In genomic region chr17:46646322-46646662, GRCm38 (mm10) we compare ENCODE assay signal across 9 mouse cellular contexts. TPM values are rescaled to one million over a fixed set of nuclear protein-coding genes. Genes with fewer than 3 reads are reported as not detected.
A peak's percentile ranks its signal among the peaks of the same experiment; 100 is the strongest.
DNase-seq lines count a peak whose midpoint lies in the region; ATAC-seq and TF ChIP-seq lines count a peak whose summit lies in the region.
"Had no signal": no experiment of that assay in that cellular context is flagged by ENCODE, and none has a peak within 500 bp of the region (broad histone marks: within the 10 kb centered on the region; RNA-seq: fewer than 3 reads in every experiment).

No protein-coding gene starts in this region.

- no peaks in the 10 kb centered on the region for H3K27me3 ChIP-seq in lung, postnatal 0 days (replicated peaks; ENCODE audit: insufficient read depth, low read length)
- no peaks in the 10 kb centered on the region for H3K27me3 ChIP-seq in limb, embryonic 12.5 days
- no peaks in the 10 kb centered on the region for H3K27me3 ChIP-seq in small intestine, adult 2 months (ENCODE audit: control insufficient read depth, insufficient read depth, low read length)

- WGBS in lung, postnatal 0 days = 1% methylated on average over 19 of the region's 19 CpGs
- under 1% methylated on average over 19 of the region's 19 CpGs for WGBS in limb, embryonic 12.5 days
- WGBS in small intestine, adult 2 months = under 1% methylated on average over 19 of the region's 19 CpGs

- peak overlapping the region; percentile 83 for H3K4me3 ChIP-seq in lung, postnatal 0 days (ENCODE audit: low read depth, low read length)
- H3K4me3 ChIP-seq in limb, embryonic 12.5 days (replicated peaks) = peak overlapping the region; percentile 77
- peak overlapping the region; percentile 95 for H3K4me3 ChIP-seq in small intestine, adult 2 months (ENCODE audit: low read depth, low read length)

- no peak for TF ChIP-seq POLR2A in small intestine, adult 2 months (IDR thresholded peaks at IDR 0.05; ENCODE audit: low read depth, low read length)

- TF ChIP-seq CTCF in lung, postnatal 0 days (IDR thresholded peaks at IDR 0.05) = no peak
- no peak for TF ChIP-seq CTCF in small intestine, adult 2 months (IDR thresholded peaks at IDR 0.05; ENCODE audit: extremely low read depth, insufficient read length, insufficient replicate concordance, low read depth, low read length)

- H3K9ac ChIP-seq in lung, postnatal 0 days (replicated peaks; ENCODE audit: low read depth) = peak overlapping the region; percentile 70
- peak overlapping the region; percentile 70 for H3K9ac ChIP-seq in limb, embryonic 12.5 days (replicated peaks)

- DNase-seq in lung, postnatal 0 days (ENCODE audit: low spot score) = no peak
- DNase-seq in lung, postnatal 36 days = no peak
- no peak for DNase-seq in right cerebral cortex, postnatal 10 days (ENCODE audit: low spot score in 2 of 2)
- DNase-seq in adrenal gland, postnatal 36 days = no peak
- no peak for DNase-seq in cerebellum, adult 8-10 months

- peak; percentile 3 for ATAC-seq in lung, postnatal 0 days
- peak; percentile 54 for ATAC-seq in erythroblast, adult 5-6 weeks (replicated peaks; ENCODE audit: low FRiP score, poor library complexity, severe bottlenecking)
- no peak for ATAC-seq in limb, embryonic 12.5 days (ENCODE audit: insufficient number of reproducible peaks, insufficient read depth, low FRiP score, low TSS enrichment, low read depth)

- 0 out of 2 replicates have a peak, but pooled peaks cover 5% of the 10 kb centered on the region for H3K36me3 ChIP-seq in lung, postnatal 0 days (ENCODE audit: insufficient read depth, low read length)
- H3K36me3 ChIP-seq in limb, embryonic 12.5 days = peaks cover 28% of the 10 kb centered on the region
- peaks cover 25% of the 10 kb centered on the region for H3K36me3 ChIP-seq in small intestine, adult 2 months (ENCODE audit: control insufficient read depth, insufficient read depth, low read length)

- peak overlapping the region; percentile 71 for H3K4me2 ChIP-seq in lung, postnatal 0 days (replicated peaks; ENCODE audit: low read depth, low read length)
- peak overlapping the region; percentile 90 for H3K4me2 ChIP-seq in limb, embryonic 12.5 days

- H3K27ac ChIP-seq in lung, postnatal 0 days (ENCODE audit: low read length) = peak overlapping the region; percentile 84
- peak overlapping the region; percentile 79 for H3K27ac ChIP-seq in limb, embryonic 12.5 days
- H3K27ac ChIP-seq in small intestine, adult 2 months (ENCODE audit: insufficient read depth, low read depth, low read length) = peak overlapping the region; percentile 77

- peaks cover 25% of the 10 kb centered on the region for H3K4me1 ChIP-seq in lung, postnatal 0 days (ENCODE audit: insufficient read depth, low read depth, low read length)
- H3K4me1 ChIP-seq in limb, embryonic 12.5 days (replicated peaks) = peaks cover 34% of the 10 kb centered on the region
- H3K4me1 ChIP-seq in small intestine, adult 2 months (ENCODE audit: control insufficient read depth, insufficient read depth, insufficient read length, low read length) = peaks cover 5% of the 10 kb centered on the region

- H3K9me3 ChIP-seq in lung, postnatal 0 days (ENCODE audit: low read length) = no peaks in the 10 kb centered on the region
- no peaks in the 10 kb centered on the region for H3K9me3 ChIP-seq in limb, embryonic 12.5 days

- TF ChIP-seq EP300 in lung, postnatal 0 days (IDR thresholded peaks at IDR 0.05) = no peak

RNA-seq across cellular contexts. Expression of gene Mrpl2, which starts 0.3 kb away (rescaled TPM):
- 69.2 and 88.6 TPM in 2 replicates for polyA plus RNA-seq in lung, postnatal 0 days (2015; fragmentation: Nextera tagmentation; extraction: Ambion mirVana)
- total RNA-seq in erythroblast, adult 5-6 weeks (2015; ENCODE audit: low replicate concordance) = 35.5 and 61.9 TPM in 2 replicates
- 19.5 and 41.6 TPM in 2 replicates for total RNA-seq in erythroblast, adult 5-6 weeks (2017; ENCODE audit: low replicate concordance)
- 99.5 and 112 TPM in 2 replicates for polyA plus RNA-seq in limb, embryonic 12.5 days (2016; fragmentation: Nextera tagmentation; extraction: Ambion mirVana)
- polyA plus RNA-seq in small intestine, adult 2 months (2012; rRNA removed) = 47.6 and 82.8 TPM in 2 replicates
- total RNA-seq in adrenal gland, postnatal 36 days (2021) = 100 to 1,000 TPM in 1 of 2 experiments, 10 to 100 TPM in 1; 92.6 to 114 TPM

RNA-seq across cellular contexts. Expression of gene Klc4, which starts 0.5 kb away (rescaled TPM):
- 36.5 and 38.4 TPM in 2 replicates for polyA plus RNA-seq in lung, postnatal 0 days (2015; fragmentation: Nextera tagmentation; extraction: Ambion mirVana)
- 0.38 and 1.3 TPM in 2 replicates for total RNA-seq in erythroblast, adult 5-6 weeks (2015; ENCODE audit: low replicate concordance)
- 7.7 and 12.0 TPM in 2 replicates for total RNA-seq in erythroblast, adult 5-6 weeks (2017; ENCODE audit: low replicate concordance)
- 27.2 and 27.6 TPM in 2 replicates for polyA plus RNA-seq in limb, embryonic 12.5 days (2016; fragmentation: Nextera tagmentation; extraction: Ambion mirVana)
- polyA plus RNA-seq in small intestine, adult 2 months (2012; rRNA removed) = 103 and 213 TPM in 2 replicates
- total RNA-seq in adrenal gland, postnatal 36 days (2021) = 10 to 100 TPM; 35.3 to 50.3 TPM

RNA-seq across cellular contexts. Expression of gene Cul7, which starts 3.8 kb away (rescaled TPM):
- 21.8 and 22.1 TPM in 2 replicates for polyA plus RNA-seq in lung, postnatal 0 days (2015; fragmentation: Nextera tagmentation; extraction: Ambion mirVana)
- total RNA-seq in erythroblast, adult 5-6 weeks (2015; ENCODE audit: low replicate concordance) = 1.9 and 3.8 TPM in 2 replicates
- total RNA-seq in erythroblast, adult 5-6 weeks (2017; ENCODE audit: low replicate concordance) = 0.68 and 1.1 TPM in 2 replicates
- polyA plus RNA-seq in limb, embryonic 12.5 days (2016; fragmentation: Nextera tagmentation; extraction: Ambion mirVana) = 56.1 and 60.1 TPM in 2 replicates
- 7.6 and 12.1 TPM in 2 replicates for polyA plus RNA-seq in small intestine, adult 2 months (2012; rRNA removed)
- total RNA-seq in adrenal gland, postnatal 36 days (2021) = 10 to 100 TPM; 36.3 to 42.2 TPM

RNA-seq across cellular contexts. Expression of gene Ptk7, which starts 17.0 kb away (rescaled TPM):
- 73.2 and 75.8 TPM in 2 replicates for polyA plus RNA-seq in lung, postnatal 0 days (2015; fragmentation: Nextera tagmentation; extraction: Ambion mirVana)
- total RNA-seq in erythroblast, adult 5-6 weeks (2015; ENCODE audit: low replicate concordance) = not detected in 2 replicates
- total RNA-seq in erythroblast, adult 5-6 weeks (2017; ENCODE audit: low replicate concordance) = not detected in 2 replicates
- 156 and 165 TPM in 2 replicates for polyA plus RNA-seq in limb, embryonic 12.5 days (2016; fragmentation: Nextera tagmentation; extraction: Ambion mirVana)
- polyA plus RNA-seq in small intestine, adult 2 months (2012; rRNA removed) = 6.6 and 6.8 TPM in 2 replicates
- total RNA-seq in adrenal gland, postnatal 36 days (2021) = 10 to 100 TPM in 1 of 2 experiments, 1 to 10 TPM in 1; 6.8 to 11.7 TPM
- total RNA-seq: neutrophil, adult 5-6 weeks had no signal

RNA-seq across cellular contexts. Expression of gene Rrp36, which starts 27.9 kb away (rescaled TPM):
- 35.2 and 38.5 TPM in 2 replicates for polyA plus RNA-seq in lung, postnatal 0 days (2015; fragmentation: Nextera tagmentation; extraction: Ambion mirVana)
- total RNA-seq in erythroblast, adult 5-6 weeks (2015; ENCODE audit: low replicate concordance) = 2.1 and 7.9 TPM in 2 replicates
- 7.7 and 11.3 TPM in 2 replicates for total RNA-seq in erythroblast, adult 5-6 weeks (2017; ENCODE audit: low replicate concordance)
- 68.8 and 70.0 TPM in 2 replicates for polyA plus RNA-seq in limb, embryonic 12.5 days (2016; fragmentation: Nextera tagmentation; extraction: Ambion mirVana)
- 30.8 and 47.4 TPM in 2 replicates for polyA plus RNA-seq in small intestine, adult 2 months (2012; rRNA removed)
- total RNA-seq in adrenal gland, postnatal 36 days (2021) = 10 to 100 TPM; 23.8 to 30.4 TPM
